Mouse (Mus musculus) bone marrow macrophage, adult 2 months (primary cell): ENCODE results near the gene Cemip2.

Experiments
- CTCF ChIP-seq: IDR thresholded peaks from 2 replicates; pipeline ENCODE4 v1.5.1; 2012; ENCODE audit warnings: low read depth, mild to moderate bottlenecking, low read length, moderate library complexity
- POLR2A ChIP-seq: IDR thresholded peaks from 2 replicates; pipeline ENCODE4 v1.6.1; 2012; ENCODE audit warnings: mild to moderate bottlenecking, low read depth, low read length, borderline replicate concordance

- TF ChIP-seq CTCF (no peak), POLR2A (no peak)
Measured at GRCm38 (mm10) chr19:21787004-21787480, 8.9 kb downstream of the Cemip2 start.
